Mouse (Mus musculus) heart, embryonic 14.5 days (tissue): Measurements from ENCODE around the gene Nup107. TPM values are rescaled to one million over a fixed set of nuclear protein-coding genes. Genes with fewer than 3 reads are reported as not detected.

Source experiments
- ATAC-seq: fragments of 200-750 bp; cut with Nextera tagmentation; 2 replicates; pipeline ENCODE4 v1.8.0; 2017; ENCODE audit warnings: low read depth, moderate TSS enrichment; ENCODE audit not compliant: insufficient number of reproducible peaks, insufficient read depth, low FRiP score
- H3K27ac ChIP-seq, 2 experiments: fragments of 200-500 bp in 1 of 2; fragments of 300-500 bp in 1 of 2; sonication (generic) in 1 of 2; replicated peaks in 1 of 2; 2 replicates each; pipeline ENCODE4 v1.5.1; 2012 to 2014; ENCODE audit warnings: low read depth in 2 of 2, low read length in 2 of 2, control low read depth in 1 of 2, mild to moderate bottlenecking in 1 of 2, mixed read lengths in 1 of 2; ENCODE audit not compliant: control insufficient read depth in 1 of 2, insufficient read depth in 1 of 2
- H3K27me3 ChIP-seq: fragments of 300-500 bp; sonication (generic); 2 replicates; pipeline ENCODE4 v1.6.1; 2014; ENCODE audit warnings: mild to moderate bottlenecking, low read length, control low read depth; ENCODE audit not compliant: control insufficient read depth, insufficient read depth
- H3K36me3 ChIP-seq: fragments of 300-500 bp; sonication (generic); 2 replicates; pipeline ENCODE4 v1.6.1; 2014; ENCODE audit warnings: mild to moderate bottlenecking, control low read depth, low read length, mixed read lengths; ENCODE audit not compliant: control insufficient read depth, insufficient read depth
- H3K4me1 ChIP-seq, 2 experiments: fragments of 200-500 bp in 1 of 2; fragments of 300-500 bp in 1 of 2; sonication (generic) in 1 of 2; 2 replicates each; pipeline ENCODE4 v1.6.1; 2012 to 2014; ENCODE audit warnings: low read length in 2 of 2, control low read depth in 1 of 2, mixed read lengths in 1 of 2; ENCODE audit not compliant: control insufficient read depth in 2 of 2, insufficient read depth in 2 of 2
- H3K4me2 ChIP-seq: fragments of 300-500 bp; sonication (generic); 2 replicates; pipeline ENCODE4 v1.6.1; 2014; ENCODE audit warnings: mild to moderate bottlenecking, low read length
- H3K4me3 ChIP-seq, 2 experiments: fragments of 200-500 bp in 1 of 2; fragments of 300-500 bp in 1 of 2; sonication (generic) in 1 of 2; 2 replicates each; pipeline ENCODE4 v1.5.1; 2012 to 2014; ENCODE audit warnings: low read length in 2 of 2, mild to moderate bottlenecking in 2 of 2, control low read depth in 1 of 2, low read depth in 1 of 2, moderate library complexity in 1 of 2; ENCODE audit not compliant: control insufficient read depth in 1 of 2, insufficient read depth in 1 of 2
- H3K9ac ChIP-seq: fragments of 300-500 bp; sonication (generic); 2 replicates; pipeline ENCODE4 v1.6.1; 2014; ENCODE audit warnings: mild to moderate bottlenecking, low read length
- H3K9me3 ChIP-seq: fragments of 300-500 bp; sonication (generic); 2 replicates; pipeline ENCODE4 v1.6.1; 2016; ENCODE audit warnings: low read length, control low read depth; ENCODE audit not compliant: control insufficient read depth
- WGBS: fragments of 180-500 bp; shearing (Covaris S2); extraction: QIAGEN DNeasy Blood & Tissue Kit; methylation state at CpG from one replicate; pipeline ENCODE4 v1.1.7; 2014; 5-methylcytosine and 5-hydroxymethylcytosine counted together
- polyA plus RNA-seq: library from polyadenylated mRNA; unstranded; fragments of >200 nt; fragmentation: Nextera tagmentation; extraction: Ambion mirVana; gene quantifications from 2 replicates; pipeline ENCODE4 v1.2.1, GENCODE M21; 2014

Gene Nup107
- polyA plus RNA-seq, 1 experiment from 2014 or later = 41.0 TPM

- peak overlapping the region; percentile 70 for H3K9ac ChIP-seq
- peak overlapping the region in 1 of 2 experiments; percentile 82; a peak in 2 of 4 replicates for H3K4me3 ChIP-seq
- H3K36me3 ChIP-seq = peaks cover 5% of the 10 kb centered on the region; the same call in 1 of the 2 replicates
- H3K27ac ChIP-seq = peak overlapping the region; percentile 74 to 78
- no peak for ATAC-seq
- peak overlapping the region; percentile 73 for H3K4me2 ChIP-seq
- no peaks in the 10 kb centered on the region for H3K27me3 ChIP-seq
- H3K4me1 ChIP-seq = peaks cover 3 to 14% of the 10 kb centered on the region in 2 experiments
- WGBS = 43% methylated on average over 11 of the region's 11 CpGs
- 0 out of 2 replicates have a peak, but pooled peaks cover 4% of the 10 kb centered on the region for H3K9me3 ChIP-seq
Measured at GRCm38 (mm10) chr10:117793436-117794030, 1.0 kb upstream of the Nup107 start.

GRCm38 (mm10) chr10:117791171-117791470 lies 1.4 kb downstream of the Nup107 start:
- no peaks in the 10 kb centered on the region for H3K27me3 ChIP-seq
- no peak overlapping the region for H3K27ac ChIP-seq
- ATAC-seq = no peak
- H3K9ac ChIP-seq = peak overlapping the region; percentile 87
- 85% methylated on average over 2 of the region's 2 CpGs for WGBS
- peak overlapping the region in 1 of 2 experiments; percentile 82; a peak in 2 of 4 replicates for H3K4me3 ChIP-seq
- H3K4me2 ChIP-seq = peak overlapping the region; percentile 85
- 0 out of 2 replicates have a peak, but pooled peaks cover under 1% of the 10 kb centered on the region for H3K9me3 ChIP-seq
- peaks cover 27% of the 10 kb centered on the region for H3K36me3 ChIP-seq
- H3K4me1 ChIP-seq = peaks cover 3 to 14% of the 10 kb centered on the region in 2 experiments

GRCm38 (mm10) chr10:117790421-117791170 lies 1.9 kb downstream of the Nup107 start:
- Histone ChIP-seq H3K27ac (no peak overlapping the region), H3K4me3 (no peak overlapping the region), H3K9me3 (no peaks in the 10 kb centered on the region), H3K4me1 (peaks cover 3 to 14% of the 10 kb centered on the region in 2 experiments), H3K27me3 (no peaks in the 10 kb centered on the region), H3K36me3 (peaks cover 32% of the 10 kb centered on the region), H3K9ac (peak overlapping the region; percentile 87), H3K4me2 (no peak overlapping the region)
- no peak for ATAC-seq
- 92% methylated on average over 17 of the region's 17 CpGs for WGBS

- H3K9ac ChIP-seq = no peak overlapping the region
- H3K4me1 ChIP-seq = peaks cover 3 to 14% of the 10 kb centered on the region in 2 experiments
- 84% methylated on average over 1 of the region's 1 CpGs for WGBS
- H3K4me3 ChIP-seq = no peak overlapping the region
- no peak for ATAC-seq
- H3K9me3 ChIP-seq = no peaks in the 10 kb centered on the region
- H3K36me3 ChIP-seq = peaks cover 38% of the 10 kb centered on the region
- no peak overlapping the region for H3K4me2 ChIP-seq
- H3K27ac ChIP-seq = no peak overlapping the region
- H3K27me3 ChIP-seq = no peaks in the 10 kb centered on the region
Measured at GRCm38 (mm10) chr10:117790011-117790410, 2.5 kb downstream of the Nup107 start.

- WGBS = 87% methylated on average over 7 of the region's 7 CpGs
- H3K9me3 ChIP-seq = no peaks in the 10 kb centered on the region
- no peak overlapping the region for H3K27ac ChIP-seq
- no peaks in the 10 kb centered on the region for H3K27me3 ChIP-seq
- H3K4me2 ChIP-seq = no peak overlapping the region
- no peaks in the 10 kb centered on the region for H3K4me1 ChIP-seq
- no peak overlapping the region for H3K9ac ChIP-seq
- H3K36me3 ChIP-seq = peaks cover 88% of the 10 kb centered on the region
- no peak for ATAC-seq
- H3K4me3 ChIP-seq = no peak overlapping the region
Measured at GRCm38 (mm10) chr10:117784646-117785045, 7.9 kb downstream of the Nup107 start.

- Histone ChIP-seq H3K9me3 (no peaks in the 10 kb centered on the region), H3K27me3 (no peaks in the 10 kb centered on the region), H3K36me3 (peaks cover 93% of the 10 kb centered on the region), H3K4me1 (no peaks in the 10 kb centered on the region), H3K4me2 (no peak overlapping the region), H3K4me3 (no peak overlapping the region), H3K27ac (no peak overlapping the region), H3K9ac (no peak overlapping the region)
- no peak for ATAC-seq
- 94% methylated on average over 13 of the region's 13 CpGs for WGBS
Measured at GRCm38 (mm10) chr10:117783786-117784420, 8.6 kb downstream of the Nup107 start.

GRCm38 (mm10) chr10:117782491-117783260 lies 9.8 kb downstream of the Nup107 start:
- H3K4me2 ChIP-seq = no peak overlapping the region
- no peaks in the 10 kb centered on the region for H3K27me3 ChIP-seq
- H3K27ac ChIP-seq = no peak overlapping the region
- H3K4me1 ChIP-seq = no peaks in the 10 kb centered on the region
- no peak overlapping the region for H3K4me3 ChIP-seq
- H3K36me3 ChIP-seq = peaks cover 99% of the 10 kb centered on the region
- no peak overlapping the region for H3K9ac ChIP-seq
- 92% methylated on average over 14 of the region's 14 CpGs for WGBS
- no peaks in the 10 kb centered on the region for H3K9me3 ChIP-seq
- no peak for ATAC-seq
